Mouse (Mus musculus): Measurements from ENCODE around the gene Fip1l1.

Gene Fip1l1

GRCm38 (mm10) chr5:74535240-74536021, at the start of gene Fip1l1:
Gene Fip1l1 (plus strand): TSS chr5:74535449.
- DNase-seq (ENCODE audit: extremely low spot score) = peak; percentile 98

- no peak for DNase-seq (ENCODE audit: extremely low spot score)
Observed at GRCm38 (mm10) chr5:74492705-74493104, 42.5 kb upstream of the Fip1l1 start.

GRCm38 (mm10) chr5:74511686-74512085, 23.6 kb upstream of the Fip1l1 start:
- DNase-seq (ENCODE audit: extremely low spot score) = no peak

- no peak for DNase-seq (ENCODE audit: extremely low spot score)
Observed at GRCm38 (mm10) chr5:74527025-74527424, 8.2 kb upstream of the Fip1l1 start.

GRCm38 (mm10) chr5:74530785-74531184, 4.5 kb upstream of the Fip1l1 start:
- DNase-seq (ENCODE audit: extremely low spot score) = no peak

GRCm38 (mm10) chr5:74531630-74532280, 3.5 kb upstream of the Fip1l1 start, which contains the start of gene Scfd2:
Gene Scfd2 (minus strand): TSS chr5:74531759.
- DNase-seq (ENCODE audit: extremely low spot score) = peak; percentile 97

GRCm38 (mm10) chr5:74536180-74536947, 1.1 kb downstream of the Fip1l1 start:
- DNase-seq (ENCODE audit: extremely low spot score) = no peak

- DNase-seq (ENCODE audit: extremely low spot score) = no peak
Observed at GRCm38 (mm10) chr5:74545606-74546005, 10.4 kb downstream of the Fip1l1 start.

- DNase-seq (ENCODE audit: extremely low spot score) = no peak
Observed at GRCm38 (mm10) chr5:74549566-74549965, 14.3 kb downstream of the Fip1l1 start.

- no peak for DNase-seq (ENCODE audit: extremely low spot score)
Observed at GRCm38 (mm10) chr5:74561151-74561550, 25.9 kb downstream of the Fip1l1 start.

- DNase-seq (ENCODE audit: extremely low spot score) = no peak
Observed at GRCm38 (mm10) chr5:74571767-74572166, 36.5 kb downstream of the Fip1l1 start.

- DNase-seq (ENCODE audit: extremely low spot score) = no peak
Observed at GRCm38 (mm10) chr5:74589133-74589532, 53.9 kb downstream of the Fip1l1 start.

GRCm38 (mm10) chr5:74591413-74591812, 56.2 kb downstream of the Fip1l1 start:
- no peak for DNase-seq (ENCODE audit: extremely low spot score)

- no peak for DNase-seq (ENCODE audit: extremely low spot score)
Observed at GRCm38 (mm10) chr5:74593147-74593546, 57.9 kb downstream of the Fip1l1 start.

- no peak for DNase-seq (ENCODE audit: extremely low spot score)
Observed at GRCm38 (mm10) chr5:74600010-74600409, 64.8 kb downstream of the Fip1l1 start.

GRCm38 (mm10) chr5:74601171-74601570, 65.9 kb downstream of the Fip1l1 start:
- no peak for DNase-seq (ENCODE audit: extremely low spot score)

- DNase-seq (ENCODE audit: extremely low spot score) = no peak
Observed at GRCm38 (mm10) chr5:74601965-74602364, 66.7 kb downstream of the Fip1l1 start.

- no peak for DNase-seq (ENCODE audit: extremely low spot score)
Observed at GRCm38 (mm10) chr5:74602371-74602770, 67.1 kb downstream of the Fip1l1 start.

GRCm38 (mm10) chr5:74603306-74603705, 68.1 kb downstream of the Fip1l1 start:
- no peak for DNase-seq (ENCODE audit: extremely low spot score)

- no peak for DNase-seq (ENCODE audit: extremely low spot score)
Observed at GRCm38 (mm10) chr5:74606213-74606612, 71.0 kb downstream of the Fip1l1 start.

GRCm38 (mm10) chr5:74610511-74610910, 75.3 kb downstream of the Fip1l1 start:
- DNase-seq (ENCODE audit: extremely low spot score) = no peak

GRCm38 (mm10) chr5:74612713-74613112, 77.5 kb downstream of the Fip1l1 start:
- no peak for DNase-seq (ENCODE audit: extremely low spot score)

All from embryo, embryonic 9.5 days (tissue).